Mouse (Mus musculus): ENCODE data around the gene Gm13103. TPM values are rescaled to one million over a fixed set of nuclear protein-coding genes. Genes with fewer than 3 reads are reported as not detected.
"Not testable (repeated sequence)": the region's sequence is repeated elsewhere in the genome, so short reads cannot be mapped to it uniquely, and the experiment has no call there.

Gene Gm13103
- polyA plus RNA-seq (2014; fragmentation: Nextera tagmentation; extraction: Ambion mirVana), result not detected in 2 replicates

DNA sequence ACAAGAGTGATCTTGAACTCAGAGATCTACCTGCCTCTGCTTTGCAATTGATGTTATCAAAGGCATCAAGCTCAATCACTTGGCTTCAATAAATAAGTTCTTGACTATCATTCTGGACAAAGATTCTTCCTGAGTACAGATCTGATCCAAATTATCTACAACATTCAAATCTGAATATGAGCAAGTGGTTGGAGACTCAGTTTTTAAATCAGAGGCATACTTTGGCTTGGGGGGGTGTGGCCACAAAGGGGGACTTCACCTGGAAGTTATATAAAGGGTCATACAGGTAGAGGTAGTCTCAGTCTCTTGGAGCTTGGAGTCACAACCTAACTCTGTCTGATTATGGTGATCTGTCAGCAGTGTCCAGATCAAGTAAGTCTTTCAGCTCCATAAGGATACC is at the start of gene Gm13103:
Gene Gm13103, plus strand, starts transcription at position 301 of the 400 bp plus-strand sequence.
- not testable (repeated sequence) for H3K27ac ChIP-seq (ENCODE audit: low read depth, low read length); H3K9me3 ChIP-seq (replicated peaks; ENCODE audit: control insufficient read depth, low read length); H3K4me2 ChIP-seq; H3K4me1 ChIP-seq (ENCODE audit: control insufficient read depth, insufficient read depth, low read length); H3K36me3 ChIP-seq (ENCODE audit: control insufficient read depth, insufficient read depth, low read length); H3K9ac ChIP-seq (ENCODE audit: low read depth, low read length); ATAC-seq (replicated peaks; ENCODE audit: insufficient number of reproducible peaks, low FRiP score, low TSS enrichment); H3K27me3 ChIP-seq (ENCODE audit: control insufficient read depth, insufficient read depth, low read length); H3K4me3 ChIP-seq (ENCODE audit: low read depth, low read length)

DNA sequence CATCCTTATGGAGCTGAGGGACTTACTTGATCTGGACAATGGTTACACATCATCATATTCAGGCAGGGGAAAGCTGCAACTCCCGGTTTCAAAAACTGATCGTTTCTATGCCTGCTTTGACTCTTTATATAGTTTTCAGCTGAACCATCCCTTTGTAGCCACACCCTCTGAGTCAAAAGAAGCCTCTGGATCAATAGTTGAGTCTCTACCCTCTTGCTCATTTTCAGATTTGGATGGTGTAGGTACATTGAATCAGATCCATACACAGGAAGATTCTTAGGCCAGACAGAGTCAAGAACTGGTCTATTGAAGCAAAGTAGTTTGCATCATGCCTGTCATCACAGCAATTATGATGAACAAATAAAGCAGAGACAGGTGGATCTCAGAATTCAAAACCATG is 30.3 kb upstream of the Gm13103 start, which contains the start of gene Gm13084:
Gene Gm13084, minus strand, starts transcription at position 101 of the 400 bp plus-strand sequence.
- ATAC-seq (replicated peaks; ENCODE audit: insufficient number of reproducible peaks, low FRiP score, low TSS enrichment), result no peak
- H3K4me3 ChIP-seq (ENCODE audit: low read depth, low read length), result no peak within 1 kb of the TSS

GRCm38 (mm10) chr4:143882371-143882770 is 36.1 kb downstream of the Gm13103 start:
- not testable (repeated sequence) for ATAC-seq (replicated peaks; ENCODE audit: insufficient number of reproducible peaks, low FRiP score, low TSS enrichment); H3K4me1 ChIP-seq (ENCODE audit: control insufficient read depth, insufficient read depth, low read length); H3K27me3 ChIP-seq (ENCODE audit: control insufficient read depth, insufficient read depth, low read length); H3K9me3 ChIP-seq (replicated peaks; ENCODE audit: control insufficient read depth, low read length); H3K4me2 ChIP-seq; H3K9ac ChIP-seq (ENCODE audit: low read depth, low read length); H3K36me3 ChIP-seq (ENCODE audit: control insufficient read depth, insufficient read depth, low read length); H3K27ac ChIP-seq (ENCODE audit: low read depth, low read length); H3K4me3 ChIP-seq (ENCODE audit: low read depth, low read length)
- 57% methylated on average over 1 of the region's 1 CpGs for WGBS (ENCODE audit: insufficient replicate concordance)

More for the DNA sequence above, 30.3 kb upstream of the Gm13103 start, which contains the start of gene Gm13084:
- no peaks in the 10 kb centered on the region for H3K27me3 ChIP-seq (ENCODE audit: control insufficient read depth, insufficient read depth, low read length)
- WGBS (ENCODE audit: insufficient replicate concordance), result 72% methylated on average over 2 of the region's 2 CpGs
- no peak within 1 kb of the TSS for H3K4me2 ChIP-seq
- peaks cover 6% of the 10 kb centered on the region; the same call in 1 of the 2 replicates for H3K9me3 ChIP-seq (replicated peaks; ENCODE audit: control insufficient read depth, low read length)
- no peak within 1 kb of the TSS for H3K27ac ChIP-seq (ENCODE audit: low read depth, low read length)
- no peaks in the 10 kb centered on the region for H3K36me3 ChIP-seq (ENCODE audit: control insufficient read depth, insufficient read depth, low read length)
- no peaks in the 10 kb centered on the region for H3K4me1 ChIP-seq (ENCODE audit: control insufficient read depth, insufficient read depth, low read length)
- no peak within 1 kb of the TSS for H3K9ac ChIP-seq (ENCODE audit: low read depth, low read length)

DNA sequence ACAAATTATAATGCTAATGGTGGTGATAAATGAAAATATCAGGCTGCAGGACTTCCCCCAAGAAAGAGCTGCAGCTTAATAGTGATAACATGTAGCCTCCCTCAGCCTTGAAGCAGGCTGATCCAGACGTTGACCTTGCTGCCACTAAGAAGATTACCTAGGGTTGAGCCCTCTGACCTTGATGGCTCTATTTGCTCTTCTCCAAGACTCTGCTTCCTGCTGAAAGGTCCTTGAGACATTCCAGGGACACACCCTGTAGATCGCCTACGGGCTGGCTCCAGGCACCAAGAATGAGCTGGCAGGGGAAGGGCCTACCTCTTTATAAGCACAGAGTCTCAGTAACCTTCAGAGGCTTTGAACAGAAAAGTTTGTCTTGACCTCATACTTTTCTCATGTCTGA is 48.1 kb downstream of the Gm13103 start:
- H3K9ac ChIP-seq (ENCODE audit: low read depth, low read length), result not testable (repeated sequence)

GRCm38 (mm10) chr4:143900280-143900679 is 54.0 kb downstream of the Gm13103 start, which contains the start of gene Pramef6:
TSS of gene Pramef6 (minus strand) at chr4:143900380.
- not testable (repeated sequence) for H3K4me1 ChIP-seq (ENCODE audit: control insufficient read depth, insufficient read depth, low read length); H3K4me2 ChIP-seq; ATAC-seq (replicated peaks; ENCODE audit: insufficient number of reproducible peaks, low FRiP score, low TSS enrichment); H3K9ac ChIP-seq (ENCODE audit: low read depth, low read length); H3K36me3 ChIP-seq (ENCODE audit: control insufficient read depth, insufficient read depth, low read length); H3K27me3 ChIP-seq (ENCODE audit: control insufficient read depth, insufficient read depth, low read length); H3K9me3 ChIP-seq (replicated peaks; ENCODE audit: control insufficient read depth, low read length); H3K4me3 ChIP-seq (ENCODE audit: low read depth, low read length); H3K27ac ChIP-seq (ENCODE audit: low read depth, low read length)
- 68% methylated on average over 1 of the region's 1 CpGs for WGBS (ENCODE audit: insufficient replicate concordance)

More for the DNA sequence above, 48.1 kb downstream of the Gm13103 start:
- not testable (repeated sequence) for ATAC-seq (replicated peaks; ENCODE audit: insufficient number of reproducible peaks, low FRiP score, low TSS enrichment); H3K4me3 ChIP-seq (ENCODE audit: low read depth, low read length); H3K36me3 ChIP-seq (ENCODE audit: control insufficient read depth, insufficient read depth, low read length); H3K4me1 ChIP-seq (ENCODE audit: control insufficient read depth, insufficient read depth, low read length); H3K9me3 ChIP-seq (replicated peaks; ENCODE audit: control insufficient read depth, low read length); H3K27ac ChIP-seq (ENCODE audit: low read depth, low read length); H3K27me3 ChIP-seq (ENCODE audit: control insufficient read depth, insufficient read depth, low read length); H3K4me2 ChIP-seq
- WGBS (ENCODE audit: insufficient replicate concordance), result 80% methylated on average over 3 of the region's 3 CpGs

Other genes starting within 250 kb of the Gm13103 start
- not detected in 2 replicates for gene Gm13083, start 231.5 kb upstream of the Gm13103 start, polyA plus RNA-seq (2014; fragmentation: Nextera tagmentation; extraction: Ambion mirVana)
- gene Gm13088, start 189.3 kb upstream of the Gm13103 start, polyA plus RNA-seq (2014; fragmentation: Nextera tagmentation; extraction: Ambion mirVana), result not detected in 2 replicates
- gene Gm13089, start 143.8 kb upstream of the Gm13103 start, polyA plus RNA-seq (2014; fragmentation: Nextera tagmentation; extraction: Ambion mirVana), result not detected in 2 replicates
- gene Gm13078, start 127.0 kb upstream of the Gm13103 start, polyA plus RNA-seq (2014; fragmentation: Nextera tagmentation; extraction: Ambion mirVana), result not detected in 2 replicates
- gene Gm13023, start 57.1 kb upstream of the Gm13103 start, polyA plus RNA-seq (2014; fragmentation: Nextera tagmentation; extraction: Ambion mirVana), result not detected in 2 replicates
- gene Gm13084, start 30.4 kb upstream of the Gm13103 start, polyA plus RNA-seq (2014; fragmentation: Nextera tagmentation; extraction: Ambion mirVana), result not detected in 2 replicates
- gene Pramef6, start 53.9 kb downstream of the Gm13103 start, polyA plus RNA-seq (2014; fragmentation: Nextera tagmentation; extraction: Ambion mirVana), result not detected in 2 replicates
- gene Pramef25, start 104.5 kb downstream of the Gm13103 start, polyA plus RNA-seq (2014; fragmentation: Nextera tagmentation; extraction: Ambion mirVana), result not detected in 2 replicates
- gene Gm13101, start 120.5 kb downstream of the Gm13103 start, polyA plus RNA-seq (2014; fragmentation: Nextera tagmentation; extraction: Ambion mirVana), result not detected in 2 replicates
- gene Pramef17, start 147.9 kb downstream of the Gm13103 start, polyA plus RNA-seq (2014; fragmentation: Nextera tagmentation; extraction: Ambion mirVana), result not detected in 2 replicates
- gene Pramel4, start 212.6 kb downstream of the Gm13103 start, polyA plus RNA-seq (2014; fragmentation: Nextera tagmentation; extraction: Ambion mirVana), result not detected in 2 replicates

Data from heart, embryonic 11.5 days (tissue).